ENCODE assay signal across 26 mouse cellular contexts in genomic region chr15:102508336-102508735, GRCm38 (mm10). TPM values are rescaled to one million over a fixed set of nuclear protein-coding genes. Genes with fewer than 3 reads are reported as not detected.
A peak's percentile ranks its signal among the peaks of the same experiment; 100 is the strongest.
DNase-seq lines count a peak whose midpoint lies in the region; TF ChIP-seq lines count a peak whose summit lies in the region.
"Had no signal": no experiment of that assay in that cellular context is flagged by ENCODE, and none has a peak within 500 bp of the region (broad histone marks: within the 10 kb centered on the region; RNA-seq: fewer than 3 reads in every experiment).

No protein-coding gene starts in this region.

- no peaks in the 10 kb centered on the region for H3K27me3 ChIP-seq in heart, embryonic 10.5 days (ENCODE audit: insufficient read depth, poor library complexity, severe bottlenecking)
- no peaks in the 10 kb centered on the region for H3K27me3 ChIP-seq in kidney, adult 2 months (replicated peaks; ENCODE audit: control insufficient read depth, insufficient read depth, low read length)
- H3K27me3 ChIP-seq: forebrain, embryonic 13.5 days; heart, embryonic 13.5 days; hindbrain, embryonic 12.5 days; hindbrain, embryonic 15.5 days had no signal

- H3K27ac ChIP-seq in heart, embryonic 10.5 days, result no peak overlapping the region
- H3K27ac ChIP-seq in kidney, adult 2 months (ENCODE audit: insufficient read depth, low read depth, low read length), result no peak overlapping the region
- H3K27ac ChIP-seq: forebrain, embryonic 10.5 days; forebrain, embryonic 13.5 days; heart, embryonic 13.5 days; hindbrain, embryonic 12.5 days; hindbrain, embryonic 15.5 days had no signal

- H3K9me3 ChIP-seq in heart, embryonic 10.5 days, result no peaks in the 10 kb centered on the region
- H3K9me3 ChIP-seq: forebrain, embryonic 10.5 days; forebrain, embryonic 13.5 days; heart, embryonic 13.5 days; hindbrain, embryonic 12.5 days; hindbrain, embryonic 15.5 days had no signal

- no peak for TF ChIP-seq POLR2A in kidney, adult 2 months (IDR thresholded peaks at IDR 0.05; ENCODE audit: low read depth, low read length)

- peaks cover 38% of the 10 kb centered on the region for H3K4me1 ChIP-seq in heart, embryonic 10.5 days
- H3K4me1 ChIP-seq in kidney, adult 2 months (ENCODE audit: control insufficient read depth, insufficient read depth, low read length), result peaks cover 3% of the 10 kb centered on the region; the same call in 1 of the 2 replicates

- WGBS in heart, embryonic 10.5 days, result 83% methylated on average over 3 of the region's 3 CpGs
- 87% methylated on average over 3 of the region's 3 CpGs for WGBS in kidney, adult 2 months

- intact Hi-C loops in heart, postnatal 10 days (cut with DNase I), result no loop called here

- DNase-seq in cerebellum, adult 8-10 months, result peak; percentile 10
- no peak for DNase-seq in cerebellum, adult 11 months
- peak; percentile 54 for DNase-seq in heart, embryonic 10.5 days (ENCODE audit: low spot score)
- DNase-seq in heart, postnatal 10 days, result no peak
- peak; percentile 30 for DNase-seq in testis, postnatal 10 days (ENCODE audit: low spot score)
- no peak for DNase-seq in testis, postnatal 14 days (ENCODE audit: low spot score)
- no peak for DNase-seq in right cerebral cortex, postnatal 4 days
- no peak for DNase-seq in kidney, adult 2 months
- DNase-seq: adrenal gland, adult 8-10 months; adrenal gland, postnatal 25 days; cerebellum, postnatal 14 days; gastrocnemius, postnatal 10 days; gastrocnemius, postnatal 36 days had no signal

- TF ChIP-seq CTCF in kidney, adult 2 months (conservative IDR thresholded peaks at IDR 0.05; ENCODE audit: insufficient read depth, insufficient read length, low read depth, low read length), result no peak

- H3K4me3 ChIP-seq in heart, embryonic 10.5 days, result no peak overlapping the region
- H3K4me3 ChIP-seq in kidney, adult 2 months (ENCODE audit: insufficient read depth, low read depth, low read length), result no peak overlapping the region
- H3K4me3 ChIP-seq: forebrain, embryonic 10.5 days; forebrain, embryonic 13.5 days; heart, embryonic 13.5 days; hindbrain, embryonic 12.5 days; hindbrain, embryonic 15.5 days had no signal

- peaks cover 30% of the 10 kb centered on the region for H3K36me3 ChIP-seq in heart, embryonic 10.5 days
- H3K36me3 ChIP-seq in kidney, adult 2 months (ENCODE audit: control insufficient read depth, insufficient read depth, low read length), result no peaks in the 10 kb centered on the region

RNA-seq across cellular contexts. Expression of gene Gm10337, which starts 4.8 kb away (rescaled TPM):
- not detected in 2 replicates for polyA plus RNA-seq in heart, embryonic 10.5 days (2016; fragmentation: Nextera tagmentation; extraction: Ambion mirVana)
- 1 to 10 TPM in 1 of 2 experiments, not detected in 1; 3.6 TPM for total RNA-seq in heart, postnatal 10 days (2021)
- not detected in 2 replicates for polyA plus RNA-seq in kidney, adult 2 months (2012; rRNA removed)
- total RNA-seq: adrenal gland, postnatal 25 days; gastrocnemius, adult 18-20 months; gastrocnemius, postnatal 10 days; gastrocnemius, postnatal 36 days; granulocyte monocyte progenitor cell, adult 5-6 weeks; heart, postnatal 25 days; hematopoietic stem cell, adult 5-6 weeks; MEL had no signal
- polyA plus RNA-seq: brain, embryonic 14.5 days; cerebellum, adult 2 months; embryonic facial prominence, embryonic 11.5 days; forebrain, embryonic 10.5 days had no signal

RNA-seq across cellular contexts. Expression of gene Map3k12, which starts 8.5 kb away (rescaled TPM):
- 17.9 and 19.7 TPM in 2 replicates for polyA plus RNA-seq in heart, embryonic 10.5 days (2016; fragmentation: Nextera tagmentation; extraction: Ambion mirVana)
- 1 to 10 TPM; 5.1 to 5.2 TPM for total RNA-seq in heart, postnatal 10 days (2021)
- polyA plus RNA-seq in kidney, adult 2 months (2012; rRNA removed), result 7.7 and 9.0 TPM in 2 replicates

RNA-seq across cellular contexts. Expression of gene Tarbp2, which starts 9.7 kb away (rescaled TPM):
- polyA plus RNA-seq in heart, embryonic 10.5 days (2016; fragmentation: Nextera tagmentation; extraction: Ambion mirVana), result 127 and 140 TPM in 2 replicates
- 10 to 100 TPM; 45.9 to 53.1 TPM for total RNA-seq in heart, postnatal 10 days (2021)
- polyA plus RNA-seq in kidney, adult 2 months (2012; rRNA removed), result 54.9 and 62.1 TPM in 2 replicates

RNA-seq across cellular contexts. Expression of gene Npff, which starts 16.4 kb away (rescaled TPM):
- polyA plus RNA-seq in heart, embryonic 10.5 days (2016; fragmentation: Nextera tagmentation; extraction: Ambion mirVana), result 0.88 and 0.99 TPM in 2 replicates
- 1 to 10 TPM; 1.4 to 3.8 TPM for total RNA-seq in heart, postnatal 10 days (2021)
- polyA plus RNA-seq in kidney, adult 2 months (2012; rRNA removed), result 3.4 and 5.6 TPM in 2 replicates

RNA-seq across cellular contexts. Expression of gene Pcbp2, which starts 38.0 kb away (rescaled TPM):
- 143 and 183 TPM in 2 replicates for polyA plus RNA-seq in heart, embryonic 10.5 days (2016; fragmentation: Nextera tagmentation; extraction: Ambion mirVana)
- 100 to 1,000 TPM; 547 to 592 TPM for total RNA-seq in heart, postnatal 10 days (2021)
- polyA plus RNA-seq in kidney, adult 2 months (2012; rRNA removed), result 572 and 616 TPM in 2 replicates

Comparison
In these comparisons a context has a peak if more than half of its experiments do, and no peak if none do; other contexts are left out.
1. DNase-seq: peak in cerebellum, adult 8-10 months (single experiment), heart, embryonic 10.5 days (single experiment) and testis, postnatal 10 days (single experiment); none in cerebellum, adult 11 months (single experiment), heart, postnatal 10 days (0 of 2), testis, postnatal 14 days (single experiment), right cerebral cortex, postnatal 4 days (single experiment) and kidney, adult 2 months (single experiment).